Mouse (Mus musculus): ENCODE results near the gene Usp31.
A peak's percentile ranks its signal among the peaks of the same experiment; 100 is the strongest.

Usp31 gene

DNA sequence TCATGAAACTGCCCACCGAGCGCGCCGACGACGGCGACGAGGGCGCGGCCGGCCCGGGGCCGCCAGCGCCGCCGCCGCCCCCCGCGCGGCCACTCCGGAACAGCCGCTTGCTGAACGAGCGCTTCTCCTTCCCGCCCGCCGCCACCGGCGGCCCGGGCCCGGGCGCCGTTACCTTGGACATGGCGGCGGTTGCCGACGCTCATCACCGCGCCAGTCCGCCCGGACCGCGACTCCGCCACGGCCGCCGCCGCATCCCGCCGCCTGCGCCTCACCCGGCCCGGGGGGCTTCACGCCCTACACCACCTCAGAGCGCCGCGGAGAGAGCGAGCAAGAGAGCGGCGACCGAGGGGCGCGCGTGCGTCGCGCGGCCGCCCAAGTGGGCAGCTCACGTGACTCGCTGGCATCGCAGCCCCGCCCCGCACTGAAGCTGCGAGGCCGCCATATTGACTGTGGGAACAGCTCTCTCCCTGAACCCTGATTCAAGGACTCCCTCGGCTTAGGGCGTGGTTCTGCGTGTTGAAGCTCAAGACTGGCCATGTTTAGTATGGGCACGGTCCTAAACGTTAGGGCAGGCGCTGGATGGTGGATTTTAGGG lies at the start of gene Usp31:
Gene Usp31, minus strand, starts transcription at position 181 of the 595 bp plus-strand sequence.
- DNase-seq (ENCODE audit: extremely low read depth, low read depth, low spot score), result peak; percentile 66

DNA sequence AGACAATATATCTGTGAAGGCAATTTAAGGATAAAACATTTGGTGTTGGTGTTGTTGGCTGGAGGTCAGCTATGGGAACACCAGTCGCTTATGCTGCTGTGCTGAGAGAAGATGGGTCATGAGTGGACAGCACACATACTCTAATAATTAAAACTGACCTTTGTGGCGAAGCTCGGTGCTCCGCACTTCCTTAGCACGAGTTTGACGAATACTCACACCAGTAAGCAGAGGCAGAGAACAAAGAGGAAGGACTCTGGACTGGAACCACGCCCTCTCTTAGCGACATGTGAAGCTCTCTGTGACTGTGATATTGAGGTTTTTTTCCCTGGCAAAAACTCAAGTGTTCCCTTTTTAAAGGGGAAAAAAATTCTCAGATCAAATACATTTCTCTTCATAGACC lies 47.7 kb upstream of the Usp31 start:
- DNase-seq (ENCODE audit: extremely low read depth, low read depth, low spot score), result no peak

DNA sequence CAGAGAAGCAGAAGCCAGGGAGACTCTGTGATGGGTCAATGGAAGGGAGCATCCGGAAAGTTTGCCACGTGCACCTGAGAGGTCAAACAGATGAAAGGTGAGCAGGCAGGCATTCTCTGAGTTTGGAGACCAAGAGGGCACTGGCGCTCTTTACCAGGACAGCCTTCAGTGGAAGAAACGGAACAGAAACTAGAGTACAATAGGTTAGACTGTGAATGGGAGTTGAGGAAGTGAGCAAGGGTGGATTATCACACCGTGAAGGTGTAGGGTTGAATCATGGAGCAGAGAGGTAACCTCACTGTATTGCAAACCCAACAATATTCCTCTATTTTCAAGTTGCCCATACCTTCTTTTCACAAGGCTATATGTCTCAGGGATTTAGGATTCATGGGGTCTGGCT lies 43.2 kb upstream of the Usp31 start:
- no peak for DNase-seq (ENCODE audit: extremely low read depth, low read depth, low spot score)

DNA sequence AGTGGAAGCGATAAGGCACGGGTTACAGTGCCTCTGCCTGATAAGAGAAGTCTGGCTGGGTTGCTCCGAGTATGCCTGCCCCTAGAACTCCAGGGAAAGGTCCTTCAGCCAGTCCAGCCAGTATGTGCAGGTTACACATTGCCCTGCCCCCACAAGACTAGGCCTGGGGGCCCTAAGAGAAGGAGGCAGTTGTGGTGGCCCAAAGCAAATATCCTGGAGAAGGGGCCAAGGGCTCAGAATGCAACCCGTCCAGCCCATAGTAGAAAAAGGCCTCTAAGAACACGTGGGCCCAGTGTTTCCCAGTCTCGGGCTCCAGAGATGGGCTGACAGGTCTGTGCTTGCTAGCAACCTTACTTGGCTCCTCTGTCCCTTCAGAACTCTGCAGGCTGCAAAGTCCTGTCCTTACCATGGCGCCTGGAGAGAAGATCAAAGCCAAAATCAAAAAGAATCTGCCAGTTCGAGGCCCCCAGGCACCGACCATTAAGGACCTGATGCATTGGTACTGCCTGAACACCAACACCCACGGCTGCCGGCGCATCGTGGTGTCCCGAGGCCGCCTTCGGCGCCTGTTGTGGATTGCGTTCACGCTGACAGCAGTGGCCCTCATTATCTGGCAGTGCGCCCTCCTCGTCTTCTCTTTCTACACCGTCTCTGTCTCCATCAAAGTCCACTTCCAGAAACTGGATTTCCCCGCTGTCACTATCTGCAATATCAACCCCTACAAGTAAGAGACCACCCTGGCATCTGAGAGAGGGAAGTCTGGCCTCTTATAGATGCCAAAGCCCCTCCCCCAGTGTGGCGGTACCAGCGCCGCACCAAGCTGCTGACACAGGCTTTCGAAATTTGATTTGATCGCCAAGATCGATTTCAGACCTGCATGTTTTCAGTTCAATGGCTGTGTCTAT lies 30.7 kb upstream of the Usp31 start:
- peak; percentile 66 for DNase-seq (ENCODE audit: extremely low read depth, low read depth, low spot score)

DNA sequence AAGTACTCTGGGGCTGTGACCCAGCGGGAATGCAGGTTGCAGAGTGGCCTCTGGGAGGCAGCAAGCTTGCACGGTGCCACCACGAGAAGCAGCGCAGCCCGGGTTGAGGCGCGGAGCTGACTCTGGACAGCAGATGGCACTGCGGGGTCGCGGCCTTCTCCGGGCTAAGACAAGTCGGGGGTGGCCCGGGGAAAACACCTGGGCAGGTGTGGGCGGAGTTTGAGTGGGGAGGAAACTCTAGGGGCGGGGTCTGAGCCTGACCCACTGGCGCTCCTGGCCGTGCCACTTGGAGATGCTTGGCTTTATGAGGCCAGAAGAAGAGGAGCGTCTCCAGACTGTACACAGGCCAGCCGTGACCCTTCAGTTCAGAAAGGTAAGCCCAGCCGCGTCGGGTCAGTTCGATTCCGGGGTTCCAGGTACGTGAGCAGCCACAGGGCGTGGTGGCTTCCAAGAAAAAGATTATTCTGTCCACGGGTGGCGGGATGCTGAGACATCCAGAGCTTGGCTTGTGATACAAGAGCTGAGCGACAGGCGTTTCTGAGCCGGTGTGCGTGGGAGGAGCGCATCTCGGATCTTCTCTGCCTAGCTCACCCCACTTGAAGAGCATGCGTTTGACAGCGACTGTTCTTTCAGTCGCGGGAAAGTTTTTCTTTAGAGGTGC lies 27.2 kb upstream of the Usp31 start, which contains the start of gene Scnn1g:
Gene Scnn1g, plus strand, starts transcription at position 309 of the 661 bp plus-strand sequence.
- no peak for DNase-seq (ENCODE audit: extremely low read depth, low read depth, low spot score)

DNA sequence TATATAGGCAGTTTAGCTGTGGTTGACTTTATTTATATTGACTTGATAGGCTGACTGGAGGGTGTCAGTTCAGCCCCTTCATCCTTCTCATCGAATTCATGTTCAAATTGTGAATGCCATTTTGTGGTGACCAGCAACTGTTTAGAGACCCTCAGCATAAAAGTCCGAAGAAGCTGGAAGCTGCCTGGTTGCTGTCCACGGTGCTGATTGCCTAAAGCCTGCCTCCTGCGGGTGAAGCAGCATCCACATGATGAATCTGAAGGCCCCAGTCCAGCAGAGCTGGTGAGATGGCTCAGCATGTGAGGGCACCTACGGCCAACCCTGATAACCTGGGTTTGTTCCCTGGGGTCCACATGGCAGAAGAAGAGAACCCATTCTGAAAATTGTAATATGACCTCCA lies 23.2 kb upstream of the Usp31 start:
- no peak for DNase-seq (ENCODE audit: extremely low read depth, low read depth, low spot score)

DNA sequence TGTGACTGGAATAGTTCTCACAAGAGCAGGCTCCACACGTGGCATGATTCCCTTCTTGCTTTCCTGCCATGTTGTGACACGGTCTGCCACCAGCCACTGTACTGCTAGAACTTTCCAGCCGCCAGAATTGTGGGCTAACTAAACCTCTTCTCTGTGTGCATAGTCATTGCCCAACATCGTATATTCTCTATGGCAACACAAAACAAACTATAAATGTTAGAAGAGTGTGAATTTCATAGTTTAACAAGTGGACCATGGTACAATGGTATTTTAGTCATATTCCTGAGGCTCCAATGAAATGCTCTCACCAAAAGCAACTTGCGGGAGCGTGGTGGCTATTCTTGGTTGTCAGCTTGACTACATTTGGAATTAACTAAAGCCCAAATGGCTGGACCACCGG lies 10.0 kb upstream of the Usp31 start:
- DNase-seq (ENCODE audit: extremely low read depth, low read depth, low spot score), result no peak

DNA sequence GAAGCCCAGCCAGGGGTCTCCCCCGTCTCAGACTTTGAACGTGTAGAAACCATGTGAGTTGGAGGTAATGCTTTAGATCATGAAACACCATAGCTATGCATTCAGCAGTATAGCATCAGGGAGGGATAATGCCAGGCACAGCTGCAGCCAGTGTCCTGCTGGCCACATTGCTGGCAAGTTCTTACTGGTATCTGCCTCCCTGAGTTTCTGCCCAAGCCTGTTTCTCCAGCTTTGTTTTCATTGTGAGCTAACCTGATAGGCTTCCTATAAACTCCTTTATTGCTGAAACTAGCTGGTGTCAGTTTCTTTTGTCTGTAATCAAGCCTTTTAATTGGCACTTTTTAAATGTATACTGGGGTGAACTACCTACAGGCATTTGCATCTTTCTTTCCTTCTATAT lies 4.1 kb upstream of the Usp31 start:
- DNase-seq (ENCODE audit: extremely low read depth, low read depth, low spot score), result no peak

DNA sequence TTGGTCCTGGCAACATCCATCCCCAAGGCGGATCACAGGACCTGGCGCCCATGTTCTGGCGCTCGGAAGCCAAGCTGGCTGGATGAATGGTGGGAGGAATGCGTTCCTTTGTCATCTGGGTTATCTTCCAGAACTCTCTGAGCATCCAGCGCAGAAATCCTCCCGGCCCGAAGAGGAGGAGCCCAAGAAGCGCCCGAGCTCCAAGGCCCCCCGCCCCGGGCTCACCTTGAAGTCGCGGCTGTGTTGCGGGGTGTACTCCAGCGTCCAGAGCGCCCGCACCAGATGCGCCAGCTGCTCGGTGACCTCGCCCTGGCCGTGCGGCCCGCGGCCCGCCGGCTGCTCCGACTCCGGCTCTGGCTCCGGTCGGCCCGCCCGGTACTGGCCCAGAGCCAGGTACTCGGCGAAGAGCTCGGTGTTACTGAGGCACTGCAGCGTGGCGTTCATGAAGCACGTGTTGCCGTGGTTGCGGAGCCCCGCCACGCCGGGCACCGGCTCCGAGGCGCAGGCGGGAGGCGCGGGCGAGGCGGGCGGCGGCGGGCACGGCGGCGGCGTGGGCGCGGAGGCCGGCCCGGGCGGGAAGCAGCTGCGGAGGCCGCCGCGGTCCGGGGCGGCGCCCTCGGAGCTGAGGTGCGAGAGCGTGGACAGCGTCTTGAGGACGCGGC lies 511 bp downstream of the Usp31 start:
- no peak for DNase-seq (ENCODE audit: extremely low read depth, low read depth, low spot score)

DNA sequence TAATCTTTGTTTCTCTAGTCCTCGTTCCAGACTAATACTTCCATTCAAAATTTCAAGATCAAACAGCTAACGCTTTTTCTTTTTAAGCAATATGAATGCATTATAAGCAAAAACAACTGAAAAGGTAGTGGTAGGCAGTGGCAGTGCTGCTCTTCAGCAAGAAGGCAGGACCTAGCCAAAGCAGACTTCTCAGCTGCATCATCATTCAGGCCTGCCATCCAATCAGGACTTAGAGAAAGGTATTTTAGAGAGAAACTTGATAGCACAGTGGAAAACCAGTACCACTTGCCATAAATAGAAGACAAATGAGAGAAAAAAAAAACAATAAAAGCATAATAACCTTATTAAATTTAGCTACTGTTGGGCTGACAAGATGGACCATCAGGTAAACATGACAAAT lies 2.0 kb downstream of the Usp31 start:
- DNase-seq (ENCODE audit: extremely low read depth, low read depth, low spot score), result no peak

DNA sequence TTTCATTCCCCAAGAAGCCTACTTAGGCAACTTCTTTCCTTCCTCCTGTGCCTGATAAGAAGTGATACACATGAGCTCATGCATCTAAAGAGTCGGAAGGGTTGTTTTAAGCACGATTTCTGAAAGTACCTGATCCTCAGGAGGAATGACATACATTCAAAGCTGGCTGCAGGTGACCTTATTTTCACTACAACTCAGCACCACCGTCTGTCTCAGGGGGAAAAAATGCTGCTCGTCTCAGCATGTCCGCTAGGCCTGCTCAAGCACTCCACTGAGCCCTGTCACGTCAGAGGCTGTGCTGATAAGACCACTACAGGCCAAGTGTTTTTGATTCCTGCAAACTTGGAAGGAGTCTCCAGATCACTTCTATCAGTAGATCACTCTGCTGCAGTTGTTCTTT lies 5.1 kb downstream of the Usp31 start:
- DNase-seq (ENCODE audit: extremely low read depth, low read depth, low spot score), result no peak

DNA sequence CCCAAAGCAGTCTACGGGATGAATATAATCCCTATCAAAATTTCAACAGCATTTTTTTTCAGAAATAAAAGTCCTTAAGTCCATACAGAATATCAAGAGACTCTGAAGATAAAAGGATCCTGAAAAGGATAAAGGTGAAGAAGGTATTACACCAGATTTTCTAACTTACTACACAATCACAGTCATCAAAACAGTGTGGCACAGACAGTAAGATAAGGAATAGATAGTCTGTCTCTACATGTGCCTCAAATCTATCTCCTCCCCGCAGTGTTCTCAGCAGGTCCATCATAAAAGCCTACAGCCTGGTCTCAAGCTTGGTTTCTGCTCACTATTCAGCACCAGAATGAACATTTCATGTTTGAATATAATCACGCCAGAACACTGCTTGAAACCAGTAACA lies 6.6 kb downstream of the Usp31 start:
- DNase-seq (ENCODE audit: extremely low read depth, low read depth, low spot score), result no peak

DNA sequence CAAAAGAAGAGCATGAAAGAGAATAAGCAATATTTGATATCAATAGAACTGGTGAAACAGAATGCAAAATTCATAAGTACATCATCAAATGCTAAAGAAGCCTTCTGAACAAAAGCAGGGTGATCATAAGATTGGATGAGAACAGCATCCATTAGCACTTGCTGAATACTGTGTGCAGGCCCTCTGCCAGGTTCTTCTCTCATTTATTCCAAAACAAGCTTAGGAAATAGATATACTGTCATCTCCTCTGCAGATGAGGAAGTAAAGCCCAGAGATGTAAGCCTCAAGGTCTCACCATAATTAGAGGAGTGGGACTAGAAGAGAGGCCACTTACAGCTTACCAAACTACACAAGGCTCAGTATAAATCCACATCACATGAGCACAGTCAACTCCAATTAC lies 7.8 kb downstream of the Usp31 start:
- no peak for DNase-seq (ENCODE audit: extremely low read depth, low read depth, low spot score)

DNA sequence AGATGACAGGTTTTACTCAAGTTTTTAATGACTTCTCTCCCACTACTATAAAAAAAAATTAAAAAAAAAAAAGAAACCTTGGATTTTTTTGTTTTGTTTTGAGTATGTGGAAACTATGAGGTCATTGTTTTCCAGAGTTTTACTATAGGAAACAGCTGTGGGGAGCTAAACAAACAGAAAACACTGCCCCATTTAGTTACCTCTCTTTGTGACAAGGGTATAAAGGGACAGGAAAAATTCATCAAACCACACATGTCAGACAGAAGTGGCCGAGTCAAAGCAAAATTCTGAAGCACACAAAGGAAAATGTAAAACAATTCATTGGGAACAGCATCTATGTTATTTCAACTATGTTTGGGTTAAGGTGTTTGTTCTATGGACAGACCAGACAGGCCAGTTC lies 9.5 kb downstream of the Usp31 start:
- no peak for DNase-seq (ENCODE audit: extremely low read depth, low read depth, low spot score)

DNA sequence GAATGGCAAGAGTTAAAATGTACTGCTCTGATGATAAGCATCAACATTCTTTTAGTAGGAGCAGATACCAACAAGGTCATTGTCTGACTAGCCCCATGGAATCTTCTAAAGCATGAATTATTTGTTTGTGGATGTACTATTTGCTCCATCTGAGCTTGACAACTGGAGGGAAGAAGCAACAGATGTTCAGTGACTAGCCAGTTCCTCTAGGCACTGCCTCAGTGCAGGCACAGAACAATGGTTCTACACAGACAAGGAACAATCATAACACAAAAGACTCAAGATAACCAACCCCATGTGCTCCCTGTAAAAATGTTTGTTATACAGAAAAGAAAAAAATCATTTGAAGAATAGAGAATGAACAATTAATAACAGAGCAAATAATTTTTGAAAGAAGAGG lies 9.9 kb downstream of the Usp31 start:
- no peak for DNase-seq (ENCODE audit: extremely low read depth, low read depth, low spot score)

DNA sequence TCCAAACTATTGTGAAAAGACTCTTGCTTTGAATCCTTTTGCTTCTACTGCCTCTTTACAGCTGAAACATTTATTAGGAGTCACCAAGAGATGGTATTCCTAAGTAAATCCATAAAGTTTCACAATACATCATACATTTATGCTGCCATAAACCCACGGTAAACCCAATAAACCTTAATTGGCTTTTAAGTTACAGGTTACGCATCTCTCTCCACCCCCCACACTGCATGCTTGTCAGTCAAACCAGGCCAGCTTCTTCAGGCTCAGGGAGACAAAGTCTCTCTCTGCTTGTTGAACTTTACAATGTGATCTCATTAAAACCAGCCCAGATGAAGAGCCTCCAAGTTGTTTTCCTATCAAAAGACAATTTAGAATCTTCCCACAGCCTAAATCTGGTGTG lies 15.2 kb downstream of the Usp31 start:
- DNase-seq (ENCODE audit: extremely low read depth, low read depth, low spot score), result no peak

DNA sequence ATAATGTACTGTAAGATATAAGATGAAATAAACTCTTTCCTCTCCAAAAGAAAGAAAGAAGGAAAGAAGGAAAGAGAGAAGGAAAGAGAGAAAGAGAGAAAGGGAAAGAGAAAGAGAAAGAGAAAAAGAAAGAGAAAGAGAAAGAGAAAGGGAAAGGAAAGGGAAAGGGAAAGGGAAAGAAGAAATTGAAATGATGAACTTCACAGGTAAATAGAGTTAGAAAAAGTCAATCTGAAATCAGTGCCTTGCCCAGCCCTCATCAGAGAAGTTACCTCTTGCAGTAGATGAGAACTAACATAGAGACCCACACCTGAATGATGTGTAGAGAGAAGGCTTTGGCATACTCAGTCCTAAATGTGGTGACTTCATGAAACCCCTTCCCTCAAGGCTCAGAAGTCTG lies 17.7 kb downstream of the Usp31 start:
- DNase-seq (ENCODE audit: extremely low read depth, low read depth, low spot score), result no peak

DNA sequence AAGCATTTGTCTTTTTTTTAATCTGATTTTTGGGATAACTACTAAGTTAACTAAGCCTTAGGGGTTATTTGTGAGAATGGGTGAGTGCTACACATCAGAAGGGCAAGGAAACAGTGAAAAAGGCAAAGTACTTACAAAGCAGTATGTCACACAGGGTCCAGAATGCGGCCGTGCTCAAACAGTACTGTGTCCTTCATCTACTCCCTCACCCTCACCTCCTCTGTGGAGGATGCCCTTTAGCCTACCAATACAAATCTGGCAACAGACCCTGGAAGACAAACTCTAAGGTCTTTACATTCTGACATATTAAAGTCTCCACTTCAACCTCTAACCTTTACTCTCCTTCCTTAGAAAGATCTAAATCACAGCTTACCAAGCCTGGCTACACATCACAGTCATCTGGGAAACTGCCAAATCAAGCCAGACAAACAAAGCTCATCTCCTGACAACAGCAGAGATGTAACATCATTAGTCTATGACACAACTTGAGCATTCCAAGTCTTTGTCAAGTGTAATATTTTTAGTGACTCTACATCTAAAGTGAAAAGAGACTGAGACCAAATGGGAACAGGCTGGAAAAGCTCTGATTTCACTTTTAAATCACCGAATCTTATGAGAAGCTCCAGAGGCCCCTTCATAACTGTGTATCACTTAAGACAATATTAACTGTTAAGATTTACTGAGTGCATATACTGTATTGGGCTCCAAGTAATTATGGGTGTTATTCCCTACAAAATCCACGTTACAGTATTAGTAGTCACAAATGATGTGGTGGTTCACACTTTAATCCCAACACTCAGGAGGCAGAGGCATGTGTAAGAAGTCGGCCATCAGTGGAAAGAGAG lies 21.7 kb downstream of the Usp31 start:
- no peak for DNase-seq (ENCODE audit: extremely low read depth, low read depth, low spot score)

DNA sequence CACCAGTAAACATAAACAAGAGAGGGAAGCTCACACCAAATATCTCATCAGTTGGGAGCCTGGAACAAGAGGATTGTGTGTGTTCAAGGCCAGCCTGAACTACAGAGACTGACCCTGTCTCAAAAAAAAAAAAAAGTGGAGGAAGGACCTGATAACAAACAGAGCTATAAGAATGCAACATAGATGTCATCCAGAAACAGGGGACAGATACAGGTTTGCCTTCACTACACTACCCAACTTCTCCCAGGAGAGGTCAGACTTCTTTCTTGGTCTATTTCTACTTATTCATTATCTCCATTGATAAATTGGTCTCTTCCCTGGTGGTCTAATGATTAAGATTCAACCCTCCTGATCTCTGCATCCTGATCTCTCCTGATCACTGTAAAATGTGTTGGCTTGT lies 25.9 kb downstream of the Usp31 start:
- no peak for DNase-seq (ENCODE audit: extremely low read depth, low read depth, low spot score)

DNA sequence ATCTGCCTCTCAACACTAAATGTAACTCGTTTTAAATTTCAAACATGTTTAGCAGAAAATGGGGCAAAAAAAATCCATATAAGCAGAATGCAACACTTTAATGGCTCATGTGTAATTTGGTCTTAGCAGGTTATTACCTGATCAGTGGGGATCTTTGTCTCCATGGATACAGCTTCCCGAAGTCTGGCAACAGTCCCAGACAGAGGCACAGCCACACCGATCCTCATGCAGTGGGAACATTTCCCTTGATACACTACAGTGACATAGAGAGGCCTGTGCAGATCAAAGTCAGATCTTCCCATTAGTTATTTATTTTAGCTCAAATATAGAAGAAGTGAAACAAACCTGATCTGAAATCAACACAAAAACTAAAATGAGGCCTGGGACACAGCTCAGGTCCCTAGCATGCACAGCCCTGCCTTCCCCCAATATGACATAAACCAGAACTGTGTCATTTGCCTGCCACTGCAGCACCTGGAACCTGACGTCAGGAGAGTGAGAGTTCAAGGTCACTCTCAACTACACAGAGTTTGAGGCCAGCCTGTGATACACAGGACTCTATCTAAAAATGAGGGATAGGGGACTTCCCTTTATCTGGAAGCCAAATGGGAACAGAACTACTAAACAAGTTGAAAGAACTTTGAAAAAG lies 29.8 kb downstream of the Usp31 start:
- DNase-seq (ENCODE audit: extremely low read depth, low read depth, low spot score), result no peak
